Mouse (Mus musculus) lung, embryonic 14.5 days (tissue): ENCODE measurements around the gene Maip1. TPM values are rescaled to one million over a fixed set of nuclear protein-coding genes. Genes with fewer than 3 reads are reported as not detected.

Experiments
- ATAC-seq: fragments of 200-750 bp; cut with Nextera tagmentation; 2 replicates; pipeline ENCODE4 v1.8.0; 2017; ENCODE audit warnings: mild to moderate bottlenecking, moderate TSS enrichment, moderate library complexity; ENCODE audit not compliant: insufficient read depth
- DNase-seq: peaks from one replicate; pipeline ENCODE4 v3.0.0-alpha.2; 2015
- H3K27ac ChIP-seq: fragments of 300-500 bp; sonication (generic); 2 replicates; pipeline ENCODE4 v1.5.1; 2014; ENCODE audit warnings: low read depth, mild to moderate bottlenecking, moderate library complexity
- H3K27me3 ChIP-seq: fragments of 300-500 bp; sonication (generic); 2 replicates; pipeline ENCODE4 v1.6.1; 2014; ENCODE audit warnings: low read length, control low read depth; ENCODE audit not compliant: insufficient read depth
- H3K36me3 ChIP-seq: fragments of 300-500 bp; sonication (generic); 2 replicates; pipeline ENCODE4 v1.6.1; 2014; ENCODE audit warnings: control low read depth; ENCODE audit not compliant: insufficient read depth
- H3K4me1 ChIP-seq: fragments of 300-500 bp; sonication (generic); 2 replicates; pipeline ENCODE4 v1.6.1; 2014; ENCODE audit warnings: antibody characterized with exemption, control low read depth; ENCODE audit not compliant: insufficient read depth
- H3K4me2 ChIP-seq: fragments of 300-500 bp; sonication (generic); 2 replicates; pipeline ENCODE4 v1.6.1; 2014; ENCODE audit warnings: mild to moderate bottlenecking
- H3K4me3 ChIP-seq: fragments of 300-500 bp; sonication (generic); 2 replicates; pipeline ENCODE4 v1.5.1; 2014; ENCODE audit warnings: low read depth, low read length
- H3K9ac ChIP-seq: fragments of 300-500 bp; sonication (generic); 2 replicates; pipeline ENCODE4 v1.6.1; 2014
- H3K9me3 ChIP-seq: fragments of 300-500 bp; sonication (generic); 2 replicates; pipeline ENCODE4 v1.6.1; 2016; ENCODE audit warnings: low read depth, low read length, control low read depth
- CTCF ChIP-seq: IDR thresholded peaks from 2 replicates; pipeline ENCODE4 v1.5.1; 2016; ENCODE audit warnings: antibody characterized with exemption, low read depth
- WGBS: fragments of 180-500 bp; shearing (Covaris S2); extraction: QIAGEN DNeasy Blood & Tissue Kit; methylation state at CpG from one replicate; pipeline ENCODE4 v1.1.7; 2014; 5-methylcytosine and 5-hydroxymethylcytosine counted together
- polyA plus RNA-seq: library from polyadenylated mRNA; unstranded; fragments of >200 nt; fragmentation: Nextera tagmentation; extraction: Ambion mirVana; gene quantifications from 2 replicates; pipeline ENCODE4 v1.2.1, GENCODE M21; 2014

The Maip1 gene
- polyA plus RNA-seq, 1 experiment from 2014 or later: 17.5 TPM

GRCm38 (mm10) chr1:57377376-57378341 is 28.5 kb upstream of the Maip1 start, which contains the start of gene 1700066M21Rik:
1700066M21Rik (plus strand) TSS chr1:57377620.
- no peaks in the 10 kb centered on the region for H3K27me3 ChIP-seq
- H3K36me3 ChIP-seq: no peaks in the 10 kb centered on the region
- peak within 1 kb of the TSS; percentile 83 for H3K4me3 ChIP-seq
- H3K27ac ChIP-seq: peak within 1 kb of the TSS; percentile 65
- no peak for TF ChIP-seq CTCF
- ATAC-seq (peak; percentile 97), DNase-seq (peak; percentile 98)
- under 1% methylated on average over 81 of the region's 81 CpGs for WGBS
- H3K9ac ChIP-seq: peak within 1 kb of the TSS; percentile 87
- H3K4me2 ChIP-seq: peak within 1 kb of the TSS; percentile 90
- H3K9me3 ChIP-seq: no peaks in the 10 kb centered on the region
- H3K4me1 ChIP-seq: no peaks in the 10 kb centered on the region

DNA sequence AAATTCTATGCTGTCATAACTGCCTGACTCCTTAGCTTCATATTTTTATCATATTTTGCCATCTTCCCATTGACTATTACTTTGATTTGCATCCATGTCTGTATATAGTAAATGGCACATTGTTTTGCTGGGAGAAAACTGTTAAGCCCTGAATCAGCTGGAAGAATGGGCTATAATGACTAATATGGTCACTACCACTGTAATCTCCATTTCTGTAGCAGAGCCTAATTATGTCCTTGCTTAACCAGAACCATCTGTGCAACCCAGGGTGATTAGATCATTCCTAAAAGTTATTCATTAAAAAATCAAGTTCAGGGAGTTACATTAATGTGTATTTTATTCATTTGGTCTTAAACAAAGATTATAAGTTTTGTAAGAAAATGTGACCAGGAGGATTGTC is 19.6 kb upstream of the Maip1 start:
- H3K27me3 ChIP-seq: no peaks in the 10 kb centered on the region
- no peak overlapping the region for H3K27ac ChIP-seq
- H3K4me3 ChIP-seq: no peak overlapping the region
- H3K9ac ChIP-seq: no peak overlapping the region
- ATAC-seq (no peak), DNase-seq (no peak)
- no peaks in the 10 kb centered on the region for H3K9me3 ChIP-seq
- no peaks in the 10 kb centered on the region for H3K4me1 ChIP-seq
- TF ChIP-seq CTCF: no peak
- peaks cover 16% of the 10 kb centered on the region for H3K36me3 ChIP-seq
- no peak overlapping the region for H3K4me2 ChIP-seq

- no peaks in the 10 kb centered on the region for H3K4me1 ChIP-seq
- no peak for TF ChIP-seq CTCF
- no peak overlapping the region for H3K27ac ChIP-seq
- DNase-seq (no peak), ATAC-seq (no peak)
- H3K36me3 ChIP-seq: peaks cover 21% of the 10 kb centered on the region
- H3K27me3 ChIP-seq: no peaks in the 10 kb centered on the region
- WGBS: 70% methylated on average over 2 of the region's 2 CpGs
- no peaks in the 10 kb centered on the region for H3K9me3 ChIP-seq
- no peak overlapping the region for H3K4me2 ChIP-seq
- no peak overlapping the region for H3K4me3 ChIP-seq
- no peak overlapping the region for H3K9ac ChIP-seq
Measured at GRCm38 (mm10) chr1:57387876-57388275, 18.3 kb upstream of the Maip1 start.

GRCm38 (mm10) chr1:57388402-57389155 is 17.5 kb upstream of the Maip1 start:
- Histone ChIP-seq H3K9me3 (no peaks in the 10 kb centered on the region), H3K27me3 (no peaks in the 10 kb centered on the region), H3K4me2 (no peak overlapping the region), H3K36me3 (peaks cover 28% of the 10 kb centered on the region), H3K4me3 (no peak overlapping the region), H3K9ac (no peak overlapping the region), H3K4me1 (no peaks in the 10 kb centered on the region), H3K27ac (no peak overlapping the region)
- ATAC-seq (no peak), DNase-seq (no peak)
- TF ChIP-seq CTCF: no peak
- 88% methylated on average over 8 of the region's 8 CpGs for WGBS

GRCm38 (mm10) chr1:57390993-57391790 is 14.9 kb upstream of the Maip1 start:
- H3K4me1 ChIP-seq: no peaks in the 10 kb centered on the region

GRCm38 (mm10) chr1:57392417-57392816 is 13.7 kb upstream of the Maip1 start:
- Histone ChIP-seq H3K27me3 (no peaks in the 10 kb centered on the region), H3K4me3 (no peak overlapping the region), H3K4me1 (no peaks in the 10 kb centered on the region), H3K4me2 (no peak overlapping the region), H3K9ac (no peak overlapping the region), H3K27ac (no peak overlapping the region), H3K9me3 (no peaks in the 10 kb centered on the region), H3K36me3 (peaks cover 51% of the 10 kb centered on the region)
- ATAC-seq: no peak
- no peak for DNase-seq
- TF ChIP-seq CTCF: no peak
- WGBS: 72% methylated on average over 4 of the region's 4 CpGs

More at GRCm38 (mm10) chr1:57390993-57391790, 14.9 kb upstream of the Maip1 start:
- Histone ChIP-seq H3K36me3 (peaks cover 41% of the 10 kb centered on the region), H3K9me3 (no peaks in the 10 kb centered on the region), H3K4me3 (no peak overlapping the region), H3K9ac (no peak overlapping the region), H3K27ac (no peak overlapping the region), H3K4me2 (no peak overlapping the region), H3K27me3 (no peaks in the 10 kb centered on the region)
- 91% methylated on average over 4 of the region's 4 CpGs for whole genome bisulfite sequencing
- TF ChIP-seq CTCF: no peak
- DNase-seq (no peak), ATAC-seq (no peak)
